Mouse (Mus musculus): ENCODE measurements around the gene Invs. TPM values are rescaled to one million over a fixed set of nuclear protein-coding genes. Genes with fewer than 3 reads are reported as not detected.
A peak's percentile ranks its signal among the peaks of the same experiment; 100 is the strongest.

The Invs gene
- polyA plus RNA-seq, 2 experiments: 1.0 to 1.1 TPM

DNA sequence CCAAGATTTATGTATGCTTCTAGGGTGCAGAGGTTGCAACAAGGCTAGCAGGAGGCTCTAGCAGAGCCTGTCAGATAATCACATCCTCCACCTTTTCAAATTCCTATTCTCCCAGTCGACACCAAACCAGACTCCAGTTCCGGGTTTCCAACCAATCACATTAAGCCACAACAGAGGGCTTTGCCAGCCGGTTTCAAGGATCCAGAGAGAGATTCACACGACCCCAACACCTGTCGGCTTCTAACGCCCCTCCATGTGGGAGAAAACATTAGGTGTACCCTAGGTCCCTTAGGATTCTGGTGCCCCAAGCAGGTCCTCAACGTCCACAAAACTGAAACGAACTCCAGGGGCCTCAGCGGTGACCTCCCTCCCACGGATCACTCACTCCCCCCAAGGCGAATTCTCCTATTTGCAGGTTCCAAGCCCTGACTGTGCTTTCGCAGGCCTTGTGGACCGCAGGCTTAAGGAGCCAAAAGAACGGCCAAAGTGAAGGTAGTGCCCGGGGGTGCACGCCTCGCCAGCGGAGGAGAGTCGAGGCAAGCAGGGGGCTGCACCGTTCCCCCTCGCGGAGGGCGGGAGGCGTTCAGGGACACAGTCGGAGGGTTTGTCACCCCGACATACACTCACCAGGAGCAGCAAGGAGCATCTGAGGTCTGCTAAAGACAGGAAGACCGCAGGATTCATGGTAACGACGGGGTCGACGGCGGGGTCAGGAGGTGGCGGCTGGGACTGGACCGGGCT is 633 bp upstream of the Invs start:
- Histone ChIP-seq H3K27ac (peak overlapping the region; percentile 62), H3K4me3 (ENCODE audit: insufficient read depth in 1 of 2, low read depth in 2 of 2, low read length in 2 of 2) (peak overlapping the region; percentile 82 to 94), H3K4me1 (replicated peaks; ENCODE audit: control insufficient read depth in 2 of 2, insufficient read depth in 2 of 2, low read length in 1 of 2) (peaks cover 3 to 7% of the 10 kb centered on the region in 2 experiments; a peak in 3 of 4 replicates), H3K9me3 (ENCODE audit: control insufficient read depth, low read length) (no peaks in the 10 kb centered on the region), H3K36me3 (replicated peaks; ENCODE audit: control insufficient read depth, insufficient read depth, low read depth) (no peaks in the 10 kb centered on the region), H3K27me3 (ENCODE audit: control insufficient read depth, insufficient read depth, low read length) (no peaks in the 10 kb centered on the region), H3K9ac (replicated peaks) (peak overlapping the region; percentile 98), H3K4me2 (ENCODE audit: low read depth) (peak overlapping the region; percentile 69)
- under 1% methylated on average over 34 of the region's 34 CpGs for WGBS (ENCODE audit: insufficient replicate concordance)
- DNase-seq (ENCODE audit: low read depth in 3 of 3, low spot score in 3 of 3) (peak; percentile 26 to 31 (median 30)), ATAC-seq (ENCODE audit: insufficient read depth) (peak; percentile 12)
- no peak for TF ChIP-seq EP300 (IDR thresholded peaks at IDR 0.05; ENCODE audit: low read depth)
- TF ChIP-seq CTCF (IDR thresholded peaks at IDR 0.05; ENCODE audit: low read depth): no peak

- no peaks in the 10 kb centered on the region for H3K9me3 ChIP-seq (ENCODE audit: control insufficient read depth, low read length)
- H3K36me3 ChIP-seq (replicated peaks; ENCODE audit: control insufficient read depth, insufficient read depth, low read depth): no peaks in the 10 kb centered on the region
- no peak overlapping the region for H3K4me3 ChIP-seq (ENCODE audit: insufficient read depth in 1 of 2, low read depth in 2 of 2, low read length in 2 of 2)
- H3K9ac ChIP-seq (replicated peaks): no peak overlapping the region
- no peak for ATAC-seq (ENCODE audit: insufficient read depth)
- H3K4me1 ChIP-seq (replicated peaks; ENCODE audit: control insufficient read depth in 2 of 2, insufficient read depth in 2 of 2, low read length in 1 of 2): peaks cover 3 to 7% of the 10 kb centered on the region in 2 experiments; a peak in 3 of 4 replicates
- TF ChIP-seq CTCF (IDR thresholded peaks at IDR 0.05; ENCODE audit: low read depth) (no peak), EP300 (IDR thresholded peaks at IDR 0.05; ENCODE audit: low read depth) (no peak)
- 75% methylated on average over 1 of the region's 1 CpGs for whole genome bisulfite sequencing (ENCODE audit: insufficient replicate concordance)
- no peak for DNase-seq (ENCODE audit: low read depth in 3 of 3, low spot score in 3 of 3)
- H3K27ac ChIP-seq: no peak overlapping the region
- no peak overlapping the region for H3K4me2 ChIP-seq (ENCODE audit: low read depth)
- no peaks in the 10 kb centered on the region for H3K27me3 ChIP-seq (ENCODE audit: control insufficient read depth, insufficient read depth, low read length)
Observed at GRCm38 (mm10) chr4:48281121-48281520, 1.6 kb downstream of the Invs start.

DNA sequence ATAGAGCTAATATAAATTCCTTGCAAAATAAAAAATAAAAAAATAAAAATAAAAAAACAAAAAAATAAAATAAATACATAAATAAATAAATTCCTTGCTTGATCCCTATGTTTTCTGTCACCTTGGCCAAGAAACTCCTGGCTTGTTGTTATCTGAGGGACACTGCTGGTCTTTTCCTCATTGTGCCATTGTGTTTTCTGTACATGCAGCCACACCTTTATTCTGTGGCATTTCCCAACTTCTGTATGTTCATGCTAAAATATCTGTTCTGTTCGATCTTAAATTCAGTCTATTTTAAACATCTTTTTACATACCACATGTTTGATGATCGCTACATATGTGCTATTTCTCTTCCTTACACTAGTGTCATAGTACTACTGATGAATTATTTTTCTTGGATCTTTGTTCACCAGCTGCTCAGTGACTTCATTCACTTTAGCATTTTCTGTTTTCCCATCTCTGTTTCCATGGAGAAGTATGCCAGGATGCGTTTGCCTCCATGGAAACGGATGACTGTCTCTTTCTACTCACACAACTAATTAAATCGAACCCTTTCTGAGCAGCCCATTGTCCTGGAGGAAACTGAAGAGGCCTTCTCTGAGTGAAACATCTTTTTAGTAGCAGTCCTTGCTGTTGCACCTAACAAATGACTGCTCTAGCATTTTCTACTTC is 7.7 kb downstream of the Invs start:
- Histone ChIP-seq H3K4me3 (ENCODE audit: insufficient read depth in 1 of 2, low read depth in 2 of 2, low read length in 2 of 2) (no peak overlapping the region), H3K36me3 (replicated peaks; ENCODE audit: control insufficient read depth, insufficient read depth, low read depth) (no peaks in the 10 kb centered on the region), H3K27ac (no peak overlapping the region), H3K4me1 (replicated peaks; ENCODE audit: control insufficient read depth in 2 of 2, insufficient read depth in 2 of 2, low read length in 1 of 2) (no peaks in the 10 kb centered on the region), H3K9ac (replicated peaks) (no peak overlapping the region), H3K9me3 (ENCODE audit: control insufficient read depth, low read length) (no peaks in the 10 kb centered on the region), H3K4me2 (ENCODE audit: low read depth) (no peak overlapping the region), H3K27me3 (ENCODE audit: control insufficient read depth, insufficient read depth, low read length) (no peaks in the 10 kb centered on the region)
- TF ChIP-seq CTCF (IDR thresholded peaks at IDR 0.05; ENCODE audit: low read depth): no peak
- TF ChIP-seq EP300 (IDR thresholded peaks at IDR 0.05; ENCODE audit: low read depth): no peak
- no peak for ATAC-seq (ENCODE audit: insufficient read depth)
- WGBS (ENCODE audit: insufficient replicate concordance): 77% methylated on average over 5 of the region's 5 CpGs
- DNase-seq (ENCODE audit: low read depth in 3 of 3, low spot score in 3 of 3): no peak

DNA sequence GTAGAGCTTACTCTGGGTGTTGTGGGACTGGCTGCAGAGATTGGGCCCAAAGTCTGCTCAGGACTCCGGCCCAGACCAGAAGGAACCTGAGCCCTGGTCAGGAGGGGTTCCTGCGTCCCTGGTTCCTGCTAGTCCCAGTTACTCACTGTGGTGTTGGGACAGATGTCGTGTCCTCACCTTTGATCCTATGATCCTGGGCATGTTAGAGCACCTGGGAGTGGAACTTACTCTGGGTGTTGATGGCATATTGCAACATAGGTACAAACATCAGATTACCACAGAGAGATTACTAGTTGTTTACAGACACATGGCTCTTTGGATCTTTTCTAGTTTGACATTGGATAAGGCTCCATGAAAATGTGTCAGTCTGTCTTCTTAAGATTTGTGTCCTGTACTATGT is 35.3 kb downstream of the Invs start:
- H3K4me1 ChIP-seq (replicated peaks; ENCODE audit: control insufficient read depth in 2 of 2, insufficient read depth in 2 of 2, low read length in 1 of 2): 0 out of 4 replicates have a peak, but pooled peaks cover 0 to 4% of the 10 kb centered on the region in 2 experiments
- no peak overlapping the region for H3K4me3 ChIP-seq (ENCODE audit: insufficient read depth in 1 of 2, low read depth in 2 of 2, low read length in 2 of 2)
- TF ChIP-seq CTCF (IDR thresholded peaks at IDR 0.05; ENCODE audit: low read depth): no peak
- TF ChIP-seq EP300 (IDR thresholded peaks at IDR 0.05; ENCODE audit: low read depth): no peak
- H3K9ac ChIP-seq (replicated peaks): no peak overlapping the region
- H3K4me2 ChIP-seq (ENCODE audit: low read depth): no peak overlapping the region
- DNase-seq (ENCODE audit: low read depth in 3 of 3, low spot score in 3 of 3) (peak; percentile 4 to 12 (median 7)), ATAC-seq (ENCODE audit: insufficient read depth) (peak; percentile 61)
- no peaks in the 10 kb centered on the region for H3K9me3 ChIP-seq (ENCODE audit: control insufficient read depth, low read length)
- no peaks in the 10 kb centered on the region for H3K36me3 ChIP-seq (replicated peaks; ENCODE audit: control insufficient read depth, insufficient read depth, low read depth)
- H3K27me3 ChIP-seq (ENCODE audit: control insufficient read depth, insufficient read depth, low read length): no peaks in the 10 kb centered on the region
- WGBS (ENCODE audit: insufficient replicate concordance): 62% methylated on average over 3 of the region's 3 CpGs
- no peak overlapping the region for H3K27ac ChIP-seq

DNA sequence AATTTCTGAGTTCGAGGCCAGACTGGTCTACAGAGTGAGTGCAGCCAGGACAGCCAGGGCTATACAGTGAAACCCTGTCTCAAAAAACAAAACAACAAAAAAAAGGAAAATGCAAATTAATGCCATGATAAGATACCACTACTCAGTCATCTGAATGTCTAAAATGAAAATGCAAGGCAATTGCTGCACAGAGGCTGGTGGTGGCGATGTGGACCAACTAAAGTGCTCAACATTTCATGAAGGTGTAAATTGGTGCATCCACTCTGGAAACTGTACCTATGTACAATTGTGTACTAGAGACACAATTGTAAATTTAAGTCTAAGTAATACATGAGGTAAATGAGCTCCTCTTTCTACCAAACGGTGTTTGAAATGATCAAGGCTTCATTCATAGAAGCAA is 36.5 kb downstream of the Invs start:
- no peak overlapping the region for H3K27ac ChIP-seq
- H3K9me3 ChIP-seq (ENCODE audit: control insufficient read depth, low read length): no peaks in the 10 kb centered on the region
- no peak for DNase-seq (ENCODE audit: low read depth in 3 of 3, low spot score in 3 of 3)
- ATAC-seq (ENCODE audit: insufficient read depth): no peak
- no peak overlapping the region for H3K9ac ChIP-seq (replicated peaks)
- 59% methylated on average over 3 of the region's 3 CpGs for WGBS (ENCODE audit: insufficient replicate concordance)
- H3K27me3 ChIP-seq (ENCODE audit: control insufficient read depth, insufficient read depth, low read length): no peaks in the 10 kb centered on the region
- no peak; the same call in 1 of the 2 replicates for TF ChIP-seq CTCF (IDR thresholded peaks at IDR 0.05; ENCODE audit: low read depth)
- no peak for TF ChIP-seq EP300 (IDR thresholded peaks at IDR 0.05; ENCODE audit: low read depth)
- H3K4me3 ChIP-seq (ENCODE audit: insufficient read depth in 1 of 2, low read depth in 2 of 2, low read length in 2 of 2): no peak overlapping the region
- no peaks in the 10 kb centered on the region for H3K36me3 ChIP-seq (replicated peaks; ENCODE audit: control insufficient read depth, insufficient read depth, low read depth)
- H3K4me2 ChIP-seq (ENCODE audit: low read depth): no peak overlapping the region
- H3K4me1 ChIP-seq (replicated peaks; ENCODE audit: control insufficient read depth in 2 of 2, insufficient read depth in 2 of 2, low read length in 1 of 2): 0 out of 4 replicates have a peak, but pooled peaks cover 0 to 4% of the 10 kb centered on the region in 2 experiments
